Mouse (Mus musculus) spleen, postnatal 36 days (tissue): ENCODE data around the gene Gcn1l1.

ENCODE experiments used
- DNase-seq, 2 experiments: peaks; one replicate each; pipeline ENCODE4 v3.0.0; 2022; ENCODE audit warnings: low spot score in 2 of 2, mixed read lengths in 1 of 2

The Gcn1l1 gene

GRCm38 (mm10) chr5:115656677-115657076, 91.6 kb downstream of the Gcn1l1 start:
- DNase-seq = no peak

GRCm38 (mm10) chr5:115657234-115657633, 92.2 kb downstream of the Gcn1l1 start:
- no peak for DNase-seq

GRCm38 (mm10) chr5:115658352-115658751, 93.3 kb downstream of the Gcn1l1 start:
- DNase-seq = no peak

GRCm38 (mm10) chr5:115662658-115663057, 97.6 kb downstream of the Gcn1l1 start:
- DNase-seq = no peak

GRCm38 (mm10) chr5:115666366-115667065, 101.5 kb downstream of the Gcn1l1 start:
- no peak for DNase-seq

GRCm38 (mm10) chr5:115667210-115667609, 102.2 kb downstream of the Gcn1l1 start:
- DNase-seq = no peak

GRCm38 (mm10) chr5:115667894-115668293, 102.8 kb downstream of the Gcn1l1 start:
- no peak for DNase-seq

- no peak for DNase-seq
Measured at GRCm38 (mm10) chr5:115668986-115669385, 103.9 kb downstream of the Gcn1l1 start.

- DNase-seq = no peak
Measured at GRCm38 (mm10) chr5:115669974-115670373, 104.9 kb downstream of the Gcn1l1 start.

- DNase-seq = no peak
Measured at GRCm38 (mm10) chr5:115670406-115670805, 105.4 kb downstream of the Gcn1l1 start.

- DNase-seq = no peak
Measured at GRCm38 (mm10) chr5:115671846-115672245, 106.8 kb downstream of the Gcn1l1 start.
